Mouse (Mus musculus) kidney, adult 2 months (tissue): Measurements from ENCODE around the gene Trpc4ap. TPM values are rescaled to one million over a fixed set of nuclear protein-coding genes. Genes with fewer than 3 reads are reported as not detected.

Experiments used
- DNase-seq: peaks from one replicate; pipeline ENCODE4 v3.0.0; 2021
- H3K27ac ChIP-seq: fragments of 200-500 bp; 2 replicates; pipeline ENCODE4 v1.5.1; 2012; ENCODE audit warnings: low read depth, low read length, control low read depth, inconsistent platforms; ENCODE audit not compliant: insufficient read depth
- H3K27me3 ChIP-seq: fragments of 200-500 bp; replicated peaks from 2 replicates; pipeline ENCODE4 v1.6.1; 2012; ENCODE audit warnings: mild to moderate bottlenecking, moderate library complexity, low read length, inconsistent platforms; ENCODE audit not compliant: control insufficient read depth, insufficient read depth
- H3K36me3 ChIP-seq: fragments of 200-500 bp; 2 replicates; pipeline ENCODE4 v1.6.1; 2012; ENCODE audit warnings: mild to moderate bottlenecking, moderate library complexity, low read length, inconsistent platforms; ENCODE audit not compliant: control insufficient read depth, insufficient read depth
- H3K4me1 ChIP-seq: fragments of 200-500 bp; 2 replicates; pipeline ENCODE4 v1.6.1; 2011; ENCODE audit warnings: low read length; ENCODE audit not compliant: control insufficient read depth, insufficient read depth
- H3K4me3 ChIP-seq: fragments of 200-500 bp; 2 replicates; pipeline ENCODE4 v1.5.1; 2011; ENCODE audit warnings: mild to moderate bottlenecking, low read depth, low read length, control low read depth; ENCODE audit not compliant: insufficient read depth
- CTCF ChIP-seq: fragments of 200-500 bp; conservative IDR thresholded peaks from 2 replicates; pipeline ENCODE4 v1.5.1; 2011; ENCODE audit warnings: low read depth, mild to moderate bottlenecking, control low read depth, low read length, moderate library complexity, mixed read lengths; ENCODE audit not compliant: insufficient read depth, insufficient read length
- POLR2A ChIP-seq: fragments of 200-500 bp; IDR thresholded peaks from one replicate; pipeline ENCODE4 v1.6.1; 2011; ENCODE audit warnings: low read depth, low read length, control low read depth
- WGBS: fragments of 180-500 bp; shearing (Covaris S2); methylation state at CpG from one replicate; pipeline ENCODE4 v1.1.7; 2018; 5-methylcytosine and 5-hydroxymethylcytosine counted together
- polyA plus RNA-seq: library from polyadenylated mRNA; depleted of rRNA; stranded (reverse); fragments of >200 nt; gene quantifications from 2 replicates; pipeline ENCODE4 v1.2.3, GENCODE M21; 2012

Trpc4ap gene
- polyA plus RNA-seq, 1 experiment, result 110 TPM

GRCm38 (mm10) chr2:155667881-155668280, 24.3 kb downstream of the Trpc4ap start:
- Histone ChIP-seq H3K27ac (no peak overlapping the region), H3K27me3 (no peaks in the 10 kb centered on the region), H3K4me3 (no peak overlapping the region), H3K36me3 (peaks cover 6% of the 10 kb centered on the region), H3K4me1 (no peaks in the 10 kb centered on the region)
- TF ChIP-seq POLR2A (no peak), CTCF (no peak)
- no peak for DNase-seq
- 94% methylated on average over 8 of the region's 8 CpGs for WGBS

- no peak for TF ChIP-seq CTCF
- TF ChIP-seq POLR2A, result no peak
- H3K27me3 ChIP-seq, result no peaks in the 10 kb centered on the region
- H3K4me3 ChIP-seq, result no peak overlapping the region
- 64% methylated on average over 6 of the region's 6 CpGs for WGBS
- H3K4me1 ChIP-seq, result no peaks in the 10 kb centered on the region
- H3K36me3 ChIP-seq, result peaks cover 3% of the 10 kb centered on the region
- DNase-seq, result no peak
- H3K27ac ChIP-seq, result no peak overlapping the region
These were observed 28.2 kb downstream of the Trpc4ap start for GRCm38 (mm10) chr2:155663910-155664460.

DNA sequence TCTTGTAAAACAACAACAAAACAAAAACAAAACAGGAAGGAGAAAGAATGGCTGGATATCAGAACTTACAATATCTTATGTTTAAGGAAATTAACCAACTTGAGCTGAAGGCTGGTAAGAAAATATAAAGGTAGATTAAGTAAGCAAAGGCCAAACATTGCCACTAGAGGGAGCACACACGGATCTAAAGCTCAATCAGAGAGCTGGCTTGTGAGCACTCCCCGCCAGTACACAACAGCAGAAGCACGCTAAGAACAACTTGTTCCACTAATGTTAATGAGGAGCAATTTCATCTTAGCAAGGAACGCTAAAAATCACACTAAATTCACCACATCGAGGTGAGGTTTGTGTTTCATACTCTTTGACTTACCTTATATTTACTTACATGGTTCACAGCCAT, 29.1 kb downstream of the Trpc4ap start:
- peak; percentile 62 for DNase-seq

GRCm38 (mm10) chr2:155662390-155662789, 29.8 kb downstream of the Trpc4ap start:
- DNase-seq, result no peak
- Histone ChIP-seq H3K4me3 (no peak overlapping the region), H3K27ac (no peak overlapping the region), H3K27me3 (no peaks in the 10 kb centered on the region), H3K36me3 (peaks cover 2% of the 10 kb centered on the region), H3K4me1 (no peaks in the 10 kb centered on the region)
- no peak for TF ChIP-seq CTCF
- TF ChIP-seq POLR2A, result no peak
- WGBS, result 98% methylated on average over 5 of the region's 5 CpGs

More for the DNA sequence above, 29.1 kb downstream of the Trpc4ap start:
- no peaks in the 10 kb centered on the region for H3K27me3 ChIP-seq
- WGBS, result 15% methylated on average over 5 of the region's 5 CpGs
- H3K27ac ChIP-seq, result no peak overlapping the region
- H3K36me3 ChIP-seq, result peaks cover 3% of the 10 kb centered on the region
- no peak for TF ChIP-seq POLR2A
- TF ChIP-seq CTCF, result peak; percentile 68
- no peak overlapping the region for H3K4me3 ChIP-seq
- no peaks in the 10 kb centered on the region for H3K4me1 ChIP-seq

DNA sequence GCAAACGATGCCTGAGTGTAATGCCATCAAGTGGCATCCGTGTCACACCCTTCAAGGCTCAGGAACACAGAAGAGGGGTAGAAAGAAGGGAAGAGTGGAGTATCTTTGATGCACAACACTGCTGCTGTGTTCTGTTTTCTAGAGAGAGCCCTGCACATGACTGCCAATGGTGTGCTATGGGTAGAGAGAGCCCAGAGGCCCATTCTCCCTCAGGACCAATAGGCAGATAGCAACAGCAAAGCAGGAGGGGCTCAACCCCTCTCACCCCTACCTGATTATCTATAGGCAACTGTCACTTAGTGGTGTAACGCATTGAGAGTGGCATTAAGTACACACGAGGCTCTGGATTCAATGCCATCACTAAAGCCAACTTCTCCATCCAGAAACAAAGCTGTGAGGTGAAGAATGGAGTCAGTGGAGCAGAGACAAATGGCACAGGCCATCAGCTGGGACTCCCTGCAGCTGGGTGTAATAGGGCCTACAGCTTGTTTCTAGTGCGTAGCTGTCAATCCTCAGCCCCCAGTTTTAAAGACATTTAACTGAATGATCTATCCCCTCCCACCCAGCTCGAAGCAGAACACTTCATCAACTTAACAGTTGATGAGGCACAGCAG, 36.3 kb downstream of the Trpc4ap start:
- H3K4me3 ChIP-seq, result no peak overlapping the region
- TF ChIP-seq CTCF (no peak), POLR2A (no peak)
- no peak for DNase-seq
- 88% methylated on average over 6 of the region's 6 CpGs for WGBS
- no peaks in the 10 kb centered on the region for H3K4me1 ChIP-seq
- H3K27ac ChIP-seq, result no peak overlapping the region
- peaks cover 9% of the 10 kb centered on the region for H3K36me3 ChIP-seq
- no peaks in the 10 kb centered on the region for H3K27me3 ChIP-seq

DNA sequence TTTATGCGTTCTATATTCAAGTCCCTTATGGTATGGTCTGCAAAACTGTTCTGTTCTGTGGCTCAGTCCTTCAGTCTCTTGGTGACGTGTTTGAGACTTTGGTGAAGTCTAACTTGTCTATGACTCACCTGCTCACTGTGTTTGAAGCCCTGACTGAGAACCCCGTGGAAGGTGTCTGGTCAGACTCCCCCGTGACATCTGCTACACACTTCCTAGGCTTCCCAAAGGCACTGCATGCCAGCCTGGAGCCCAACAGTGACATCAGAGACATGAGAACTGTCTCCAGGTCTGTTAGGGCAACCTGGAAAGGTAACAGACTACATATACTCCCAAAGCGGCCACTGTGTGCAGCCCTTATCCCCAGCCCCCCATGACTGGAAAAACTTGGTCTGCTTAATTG, 39.6 kb downstream of the Trpc4ap start:
- H3K27ac ChIP-seq, result no peak overlapping the region
- no peak for DNase-seq
- H3K36me3 ChIP-seq, result peaks cover 13% of the 10 kb centered on the region
- TF ChIP-seq POLR2A (no peak), CTCF (no peak)
- no peaks in the 10 kb centered on the region for H3K4me1 ChIP-seq
- H3K27me3 ChIP-seq, result no peaks in the 10 kb centered on the region
- WGBS, result 90% methylated on average over 5 of the region's 5 CpGs
- no peak overlapping the region for H3K4me3 ChIP-seq

GRCm38 (mm10) chr2:155645746-155646145, 46.4 kb downstream of the Trpc4ap start:
- WGBS, result 89% methylated on average over 7 of the region's 7 CpGs
- H3K36me3 ChIP-seq, result peaks cover 4% of the 10 kb centered on the region

More at GRCm38 (mm10) chr2:155645746-155646145, 46.4 kb downstream of the Trpc4ap start:
- no peak overlapping the region for H3K27ac ChIP-seq
- DNase-seq, result no peak
- no peaks in the 10 kb centered on the region for H3K27me3 ChIP-seq
- no peak overlapping the region for H3K4me3 ChIP-seq
- no peak for TF ChIP-seq CTCF
- H3K4me1 ChIP-seq, result peaks cover 5% of the 10 kb centered on the region; the same call in 1 of the 2 replicates
